Mouse (Mus musculus): Measurements from ENCODE around the gene Mageb3. TPM values are rescaled to one million over a fixed set of nuclear protein-coding genes. Genes with fewer than 3 reads are reported as not detected.

The Mageb3 gene
- polyA plus RNA-seq, 1 experiment from 2014 or later = 0.69 TPM

- no peaks in the 10 kb centered on the region for H3K36me3 ChIP-seq (replicated peaks; ENCODE audit: control insufficient read depth, insufficient read depth, low read depth, low read length)
- H3K4me2 ChIP-seq (ENCODE audit: low read depth, low read length) = no peak overlapping the region
- no peaks in the 10 kb centered on the region for H3K27me3 ChIP-seq (ENCODE audit: control insufficient read depth, insufficient read depth, low read length)
- no peak for DNase-seq (ENCODE audit: low spot score)
- no peak overlapping the region for H3K9ac ChIP-seq (replicated peaks; ENCODE audit: low read length)
- no peak overlapping the region for H3K4me3 ChIP-seq (ENCODE audit: low read depth, low read length)
- no peaks in the 10 kb centered on the region for H3K9me3 ChIP-seq (replicated peaks; ENCODE audit: control insufficient read depth, low read length)
- H3K4me1 ChIP-seq (ENCODE audit: control insufficient read depth, insufficient read depth, low read length) = no peaks in the 10 kb centered on the region
- H3K27ac ChIP-seq (replicated peaks; ENCODE audit: low read depth, low read length) = no peak overlapping the region
- ATAC-seq (replicated peaks; ENCODE audit: insufficient number of reproducible peaks, low FRiP score, low TSS enrichment, low read depth) = no peak
- WGBS = 90% methylated on average over 5 of the region's 5 CpGs
These were observed 39.6 kb downstream of the Mageb3 start for GRCm38 (mm10) chr2:121916047-121916970.

- Histone ChIP-seq H3K9me3 (replicated peaks; ENCODE audit: control insufficient read depth, low read length) (no peaks in the 10 kb centered on the region), H3K27me3 (ENCODE audit: control insufficient read depth, insufficient read depth, low read length) (no peaks in the 10 kb centered on the region), H3K4me2 (ENCODE audit: low read depth, low read length) (no peak overlapping the region), H3K36me3 (replicated peaks; ENCODE audit: control insufficient read depth, insufficient read depth, low read depth, low read length) (no peaks in the 10 kb centered on the region), H3K9ac (replicated peaks; ENCODE audit: low read length) (no peak overlapping the region), H3K4me1 (ENCODE audit: control insufficient read depth, insufficient read depth, low read length) (no peaks in the 10 kb centered on the region), H3K27ac (replicated peaks; ENCODE audit: low read depth, low read length) (no peak overlapping the region), H3K4me3 (ENCODE audit: low read depth, low read length) (no peak overlapping the region)
- ATAC-seq (replicated peaks; ENCODE audit: insufficient number of reproducible peaks, low FRiP score, low TSS enrichment, low read depth) (no peak), DNase-seq (ENCODE audit: low spot score) (no peak)
- WGBS = 89% methylated on average over 3 of the region's 3 CpGs
These were observed 45.9 kb downstream of the Mageb3 start for GRCm38 (mm10) chr2:121909975-121910374.

Other genes starting within 250 kb of the Mageb3 start
- gene Frmd5, start 149.0 kb downstream of the Mageb3 start, polyA plus RNA-seq (2014; fragmentation: Nextera tagmentation; extraction: Ambion mirVana) = 4.3 and 4.9 TPM in 2 replicates
- gene Casc4, start 89.1 kb downstream of the Mageb3 start, polyA plus RNA-seq (2014; fragmentation: Nextera tagmentation; extraction: Ambion mirVana) = 16.4 and 16.7 TPM in 2 replicates
- gene Ctdspl2, start 91 bp downstream of the Mageb3 start, polyA plus RNA-seq (2014; fragmentation: Nextera tagmentation; extraction: Ambion mirVana) = 67.6 and 68.4 TPM in 2 replicates
- 13.4 and 15.5 TPM in 2 replicates for gene Eif3j1, start 72.5 kb upstream of the Mageb3 start, polyA plus RNA-seq (2014; fragmentation: Nextera tagmentation; extraction: Ambion mirVana)
- gene Spg11, start 162.3 kb upstream of the Mageb3 start, polyA plus RNA-seq (2014; fragmentation: Nextera tagmentation; extraction: Ambion mirVana) = 10.7 and 10.9 TPM in 2 replicates
- 153 and 159 TPM in 2 replicates for gene B2m, start 191.6 kb upstream of the Mageb3 start, polyA plus RNA-seq (2014; fragmentation: Nextera tagmentation; extraction: Ambion mirVana)
- not detected in 2 replicates for gene Trim69, start 204.6 kb upstream of the Mageb3 start, polyA plus RNA-seq (2014; fragmentation: Nextera tagmentation; extraction: Ambion mirVana)
- 0.11 TPM in 1 of 2 replicates, not detected in the other for gene Patl2, start 230.1 kb upstream of the Mageb3 start, polyA plus RNA-seq (2014; fragmentation: Nextera tagmentation; extraction: Ambion mirVana)
- gene Terb2, start 230.2 kb upstream of the Mageb3 start, polyA plus RNA-seq (2014; fragmentation: Nextera tagmentation; extraction: Ambion mirVana) = not detected in 2 replicates

Data from embryonic facial prominence, embryonic 11.5 days (tissue).